Mouse (Mus musculus): Measurements from ENCODE around the gene Aspm. TPM values are rescaled to one million over a fixed set of nuclear protein-coding genes. Genes with fewer than 3 reads are reported as not detected.
"Not testable (repeated sequence)": the region's sequence is repeated elsewhere in the genome, so short reads cannot be mapped to it uniquely, and the experiment has no call there.

The Aspm gene
- 23.7 and 24.1 TPM in 2 replicates for polyA plus RNA-seq (2014; fragmentation: Nextera tagmentation; extraction: Ambion mirVana)

DNA sequence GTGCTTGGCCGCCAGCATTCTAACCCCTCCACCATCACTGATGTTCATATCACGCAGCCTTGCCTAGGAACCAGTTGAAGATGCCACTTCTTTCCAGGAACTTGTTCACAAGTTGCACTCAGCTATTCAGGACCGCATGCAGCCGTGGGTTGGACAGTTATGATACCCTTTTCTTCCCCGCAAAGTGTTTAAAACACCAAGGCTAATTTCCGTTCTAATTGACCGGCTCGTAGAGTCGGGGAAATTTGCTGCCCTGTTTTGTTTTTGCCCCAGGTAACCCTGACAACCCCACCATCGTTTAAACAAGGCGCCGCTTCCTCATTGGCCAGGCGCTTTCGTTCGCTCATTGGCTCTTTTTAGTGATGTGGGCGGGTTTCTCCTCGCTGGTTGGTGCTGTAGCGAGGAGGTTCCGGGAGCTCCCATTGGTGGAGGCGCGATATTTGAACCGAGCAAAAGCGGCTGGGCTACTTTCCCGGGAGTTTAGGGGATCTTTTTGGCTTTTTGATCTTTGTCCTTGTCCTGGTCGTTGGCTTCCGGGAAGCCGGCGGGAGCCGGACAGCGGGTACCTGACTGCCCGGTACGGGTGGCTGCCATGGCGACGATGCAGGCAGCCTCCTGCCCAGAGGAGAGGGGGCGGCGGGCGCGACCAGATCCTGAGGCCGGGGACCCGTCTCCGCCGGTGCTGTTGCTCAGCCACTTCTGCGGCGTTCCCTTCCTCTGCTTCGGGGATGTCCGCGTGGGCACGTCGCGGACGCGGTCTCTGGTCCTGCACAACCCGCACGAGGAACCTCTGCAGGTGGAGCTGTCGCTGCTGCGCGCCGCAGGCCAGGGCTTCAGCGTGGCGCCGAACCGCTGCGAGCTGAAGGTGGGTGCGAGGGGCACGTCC is at the start of gene Aspm:
Gene Aspm (plus strand): TSS at position 433 of the 886 bp plus-strand sequence.
- Histone ChIP-seq H3K27me3 (ENCODE audit: control insufficient read depth, insufficient read depth, low read length) (no peaks in the 10 kb centered on the region), H3K9ac (ENCODE audit: low read length) (peak within 1 kb of the TSS; percentile 82), H3K27ac (ENCODE audit: low read depth, low read length) (no peak within 1 kb of the TSS), H3K4me1 (ENCODE audit: control insufficient read depth, insufficient read depth, low read length) (peaks cover 7% of the 10 kb centered on the region; the same call in 1 of the 2 replicates), H3K36me3 (ENCODE audit: control insufficient read depth, insufficient read depth, low read length) (no peaks in the 10 kb centered on the region; the same call in 1 of the 2 replicates), H3K4me3 (ENCODE audit: low read depth, low read length) (peak within 1 kb of the TSS; percentile 73), H3K9me3 (ENCODE audit: control insufficient read depth, low read length) (no peaks in the 10 kb centered on the region), H3K4me2 (ENCODE audit: low read depth) (peak within 1 kb of the TSS; percentile 74)
- ATAC-seq (ENCODE audit: insufficient read depth, low FRiP score, low TSS enrichment) (peak; percentile 99), DNase-seq (ENCODE audit: low spot score) (peak; percentile 91)
- WGBS = under 1% methylated on average over 65 of the region's 65 CpGs

DNA sequence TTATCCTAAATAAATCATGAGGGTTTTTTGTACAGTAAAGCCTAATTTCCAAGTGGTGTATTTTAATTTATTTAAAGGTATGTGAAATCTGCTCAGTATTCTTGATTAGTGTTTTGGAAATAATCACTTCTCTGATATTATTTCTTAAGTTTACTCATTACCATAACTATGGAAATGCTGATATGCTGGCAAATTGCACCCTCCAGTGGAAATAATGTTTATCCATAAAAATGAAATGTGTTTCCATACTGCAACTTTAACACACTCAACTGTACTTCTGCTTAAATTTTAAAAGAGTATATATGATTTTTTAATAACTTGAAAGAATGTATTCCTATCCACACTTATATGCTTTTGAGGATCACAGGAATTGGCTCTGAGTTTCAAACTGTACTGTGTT is 48.8 kb upstream of the Aspm start:
- Histone ChIP-seq H3K4me3 (ENCODE audit: low read depth, low read length) (no peak overlapping the region), H3K36me3 (ENCODE audit: control insufficient read depth, insufficient read depth, low read length) (no peaks in the 10 kb centered on the region), H3K4me1 (ENCODE audit: control insufficient read depth, insufficient read depth, low read length) (no peaks in the 10 kb centered on the region), H3K9ac (ENCODE audit: low read length) (no peak overlapping the region), H3K27ac (ENCODE audit: low read depth, low read length) (no peak overlapping the region), H3K9me3 (ENCODE audit: control insufficient read depth, low read length) (no peaks in the 10 kb centered on the region), H3K27me3 (ENCODE audit: control insufficient read depth, insufficient read depth, low read length) (no peaks in the 10 kb centered on the region), H3K4me2 (ENCODE audit: low read depth) (no peak overlapping the region)
- DNase-seq (ENCODE audit: low spot score) (no peak), ATAC-seq (ENCODE audit: insufficient read depth, low FRiP score, low TSS enrichment) (no peak)

DNA sequence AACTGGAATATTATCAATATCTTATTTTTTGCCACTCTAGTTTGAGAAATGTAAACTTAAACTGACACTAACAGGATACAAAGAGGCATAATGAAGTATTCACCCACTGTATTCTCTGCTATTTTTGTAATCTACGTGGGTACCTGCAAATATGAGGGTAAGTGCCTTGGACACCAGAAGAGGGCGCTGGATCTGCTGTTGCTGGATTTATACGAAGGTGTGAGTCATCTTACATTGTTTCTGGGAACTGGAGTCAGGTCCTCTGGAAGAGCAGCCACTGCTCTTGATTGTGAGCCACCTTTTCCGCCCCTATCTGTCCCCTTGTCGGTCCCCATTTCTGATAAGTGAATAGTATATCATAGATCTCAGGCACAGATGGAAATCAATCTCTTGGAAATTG is 46.9 kb upstream of the Aspm start:
- Histone ChIP-seq H3K4me1 (ENCODE audit: control insufficient read depth, insufficient read depth, low read length) (no peaks in the 10 kb centered on the region), H3K4me2 (ENCODE audit: low read depth) (no peak overlapping the region), H3K27ac (ENCODE audit: low read depth, low read length) (no peak overlapping the region), H3K9ac (ENCODE audit: low read length) (no peak overlapping the region), H3K9me3 (ENCODE audit: control insufficient read depth, low read length) (no peaks in the 10 kb centered on the region), H3K27me3 (ENCODE audit: control insufficient read depth, insufficient read depth, low read length) (no peaks in the 10 kb centered on the region), H3K36me3 (ENCODE audit: control insufficient read depth, insufficient read depth, low read length) (no peaks in the 10 kb centered on the region), H3K4me3 (ENCODE audit: low read depth, low read length) (no peak overlapping the region)
- WGBS = 57% methylated on average over 5 of the region's 5 CpGs
- DNase-seq (ENCODE audit: low spot score) = no peak
- no peak for ATAC-seq (ENCODE audit: insufficient read depth, low FRiP score, low TSS enrichment)

DNA sequence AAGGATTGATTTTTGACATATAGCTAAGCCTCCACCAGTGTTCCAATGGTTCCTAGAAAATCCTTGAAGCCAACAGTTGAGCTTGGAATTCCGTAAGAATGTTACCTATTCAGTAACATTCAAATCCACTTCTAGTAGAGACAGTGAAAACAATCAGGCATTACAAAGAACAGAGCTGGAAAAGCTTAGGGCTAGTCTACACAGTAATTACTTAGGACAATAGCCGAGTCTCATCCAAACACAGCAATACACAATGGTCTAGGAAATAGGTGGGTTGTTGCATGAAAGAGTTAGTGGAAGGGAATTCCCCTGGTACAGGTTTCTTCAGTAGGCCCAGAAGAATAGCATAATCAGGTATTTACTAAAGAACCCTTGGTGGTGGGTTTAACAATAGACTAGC is 42.2 kb upstream of the Aspm start:
- H3K9me3 ChIP-seq (ENCODE audit: control insufficient read depth, low read length); H3K4me3 ChIP-seq (ENCODE audit: low read depth, low read length); H3K27me3 ChIP-seq (ENCODE audit: control insufficient read depth, insufficient read depth, low read length); H3K27ac ChIP-seq (ENCODE audit: low read depth, low read length); H3K36me3 ChIP-seq (ENCODE audit: control insufficient read depth, insufficient read depth, low read length); H3K4me1 ChIP-seq (ENCODE audit: control insufficient read depth, insufficient read depth, low read length); ATAC-seq (ENCODE audit: insufficient read depth, low FRiP score, low TSS enrichment); H3K9ac ChIP-seq (ENCODE audit: low read length); H3K4me2 ChIP-seq (ENCODE audit: low read depth); DNase-seq (ENCODE audit: low spot score): not testable (repeated sequence)
- 92% methylated on average over 2 of the region's 2 CpGs for WGBS

DNA sequence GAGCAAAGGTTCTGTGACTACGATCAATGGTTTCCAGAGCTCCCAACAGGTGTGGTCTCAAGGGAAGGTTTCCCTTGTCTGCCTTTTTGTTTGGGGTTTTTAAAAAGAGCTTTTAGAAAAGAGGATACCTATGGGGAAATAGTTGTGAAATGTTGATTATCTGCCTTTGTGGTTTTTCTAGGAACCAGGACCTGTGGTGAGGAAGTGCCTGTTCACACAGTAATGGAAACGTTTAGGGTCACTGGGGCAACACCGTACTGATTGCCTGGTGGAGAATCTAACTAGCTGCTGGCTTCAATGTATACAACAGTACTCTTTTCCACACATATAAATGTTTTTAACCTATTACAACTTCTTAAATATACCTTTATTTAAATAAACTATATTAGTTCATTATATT is 41.1 kb upstream of the Aspm start:
- no peak overlapping the region for H3K4me2 ChIP-seq (ENCODE audit: low read depth)
- no peaks in the 10 kb centered on the region for H3K4me1 ChIP-seq (ENCODE audit: control insufficient read depth, insufficient read depth, low read length)
- WGBS = 86% methylated on average over 3 of the region's 3 CpGs

DNA sequence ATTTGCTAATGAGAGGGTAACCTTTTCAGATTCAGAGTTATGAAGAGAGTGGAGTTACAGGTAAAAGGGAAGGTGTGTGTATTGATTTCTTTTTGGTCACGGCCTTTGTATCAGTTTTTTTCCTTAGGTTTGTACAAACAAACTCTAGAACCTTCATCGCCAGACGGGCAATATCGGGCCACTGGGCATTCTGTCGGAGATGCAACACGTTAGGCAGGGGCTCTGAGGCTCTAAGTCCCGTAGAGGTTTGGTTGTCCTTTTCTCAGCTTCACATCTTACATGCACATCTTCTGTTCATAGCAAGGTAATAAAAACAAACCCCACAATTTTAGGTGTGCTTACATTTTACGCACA is 33.1 kb upstream of the Aspm start:
- Histone ChIP-seq H3K4me3 (ENCODE audit: low read depth, low read length) (peak overlapping the region; percentile 88), H3K4me2 (ENCODE audit: low read depth) (peak overlapping the region; percentile 81), H3K4me1 (ENCODE audit: control insufficient read depth, insufficient read depth, low read length) (peaks cover 21% of the 10 kb centered on the region), H3K36me3 (ENCODE audit: control insufficient read depth, insufficient read depth, low read length) (no peaks in the 10 kb centered on the region), H3K9me3 (ENCODE audit: control insufficient read depth, low read length) (no peaks in the 10 kb centered on the region), H3K27me3 (ENCODE audit: control insufficient read depth, insufficient read depth, low read length) (no peaks in the 10 kb centered on the region), H3K27ac (ENCODE audit: low read depth, low read length) (no peak overlapping the region), H3K9ac (ENCODE audit: low read length) (peak overlapping the region; percentile 96)
- DNase-seq (ENCODE audit: low spot score) (no peak), ATAC-seq (ENCODE audit: insufficient read depth, low FRiP score, low TSS enrichment) (no peak; the same call in 1 of the 2 replicates)
- WGBS = 4% methylated on average over 8 of the region's 8 CpGs

More for the DNA sequence above, 41.1 kb upstream of the Aspm start:
- H3K4me3 ChIP-seq (ENCODE audit: low read depth, low read length) = no peak overlapping the region
- H3K9ac ChIP-seq (ENCODE audit: low read length) = no peak overlapping the region
- ATAC-seq (ENCODE audit: insufficient read depth, low FRiP score, low TSS enrichment) (no peak), DNase-seq (ENCODE audit: low spot score) (no peak)
- H3K27ac ChIP-seq (ENCODE audit: low read depth, low read length) = no peak overlapping the region
- H3K9me3 ChIP-seq (ENCODE audit: control insufficient read depth, low read length) = no peaks in the 10 kb centered on the region
- no peaks in the 10 kb centered on the region for H3K36me3 ChIP-seq (ENCODE audit: control insufficient read depth, insufficient read depth, low read length)
- no peaks in the 10 kb centered on the region for H3K27me3 ChIP-seq (ENCODE audit: control insufficient read depth, insufficient read depth, low read length)

DNA sequence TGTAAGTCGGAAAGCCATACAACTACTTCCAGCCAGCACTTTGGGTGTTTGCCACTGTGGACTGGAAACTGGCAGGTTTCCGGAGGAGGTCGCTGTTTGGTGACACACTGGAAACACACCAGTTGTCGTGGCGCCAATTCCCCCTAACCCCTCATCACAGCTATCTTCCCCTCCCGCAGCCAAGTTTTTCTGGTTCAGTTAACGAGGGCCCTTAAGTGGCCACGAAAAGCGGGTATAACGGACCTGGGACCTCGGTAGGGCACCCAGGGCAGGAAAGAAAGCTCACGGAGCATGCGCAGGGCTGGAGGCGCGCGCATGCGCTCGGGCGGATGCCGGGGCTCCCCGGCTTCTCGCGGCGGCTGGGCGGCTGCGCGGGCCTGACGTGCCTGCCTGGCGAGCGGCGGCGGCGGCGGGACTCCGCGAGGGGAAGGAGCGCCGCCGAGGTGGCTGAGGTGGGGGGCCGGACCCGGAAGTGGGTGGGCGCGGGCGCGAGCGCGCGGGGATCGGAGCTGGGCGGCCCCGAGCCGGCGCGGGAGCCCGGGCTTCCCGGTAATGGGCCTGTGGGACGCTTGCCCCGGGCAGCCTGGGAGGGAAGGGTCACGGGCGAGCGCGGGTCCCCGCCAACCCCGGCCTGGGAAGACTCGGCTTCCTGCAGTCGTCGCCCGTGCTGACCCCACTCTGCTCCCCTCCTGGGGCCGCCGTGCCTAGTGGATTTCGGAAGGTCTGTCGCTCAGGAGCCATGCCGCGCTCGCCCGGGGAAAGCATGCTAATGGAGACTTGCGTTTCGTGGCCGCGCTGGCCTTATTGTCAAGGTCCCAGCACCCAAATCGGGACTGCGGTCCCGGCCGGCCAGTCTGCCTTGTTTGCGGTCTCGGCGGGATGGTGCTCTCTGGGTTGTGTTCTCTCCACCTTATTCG is 32.4 kb upstream of the Aspm start, which contains the start of gene Zbtb41:
Gene Zbtb41 (plus strand): TSS at position 414 of the 917 bp plus-strand sequence.
- Histone ChIP-seq H3K27ac (ENCODE audit: low read depth, low read length) (peak within 1 kb of the TSS; percentile 90), H3K27me3 (ENCODE audit: control insufficient read depth, insufficient read depth, low read length) (no peaks in the 10 kb centered on the region), H3K9ac (ENCODE audit: low read length) (peak within 1 kb of the TSS; percentile 96), H3K36me3 (ENCODE audit: control insufficient read depth, insufficient read depth, low read length) (no peaks in the 10 kb centered on the region), H3K4me1 (ENCODE audit: control insufficient read depth, insufficient read depth, low read length) (peaks cover 24% of the 10 kb centered on the region), H3K9me3 (ENCODE audit: control insufficient read depth, low read length) (no peaks in the 10 kb centered on the region), H3K4me3 (ENCODE audit: low read depth, low read length) (peak within 1 kb of the TSS; percentile 88), H3K4me2 (ENCODE audit: low read depth) (peak within 1 kb of the TSS; percentile 81)
- DNase-seq (ENCODE audit: low spot score) (peak; percentile 95), ATAC-seq (ENCODE audit: insufficient read depth, low FRiP score, low TSS enrichment) (peak; percentile 94)
- under 1% methylated on average over 82 of the region's 88 CpGs for WGBS

DNA sequence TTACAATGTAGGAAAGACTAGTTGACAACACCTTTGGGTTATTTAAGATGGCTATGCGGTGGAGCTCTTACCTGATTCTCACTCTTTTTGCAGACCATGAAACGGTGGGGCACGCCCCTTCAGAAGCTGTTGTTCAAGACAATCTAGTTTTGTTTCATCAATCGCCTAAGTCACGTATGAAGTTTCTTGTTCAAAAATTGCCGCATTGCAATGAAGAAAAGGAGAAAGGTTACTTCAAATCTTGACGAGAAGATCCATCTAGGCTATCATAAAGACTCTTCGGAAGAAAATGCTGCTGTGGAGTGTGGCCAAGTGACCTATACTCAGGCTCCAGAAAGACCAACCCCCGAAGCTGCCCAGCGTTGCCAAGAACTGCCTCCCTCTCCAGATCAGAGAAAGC is 31.6 kb upstream of the Aspm start:
- H3K9ac ChIP-seq (ENCODE audit: low read length) = peak overlapping the region; percentile 96
- no peaks in the 10 kb centered on the region for H3K9me3 ChIP-seq (ENCODE audit: control insufficient read depth, low read length)
- DNase-seq (ENCODE audit: low spot score) = no peak
- peak overlapping the region; percentile 90; the same call in 1 of the 2 replicates for H3K27ac ChIP-seq (ENCODE audit: low read depth, low read length)
- H3K4me3 ChIP-seq (ENCODE audit: low read depth, low read length) = peak overlapping the region; percentile 88
- no peak for ATAC-seq (ENCODE audit: insufficient read depth, low FRiP score, low TSS enrichment)
- peak overlapping the region; percentile 81 for H3K4me2 ChIP-seq (ENCODE audit: low read depth)
- 34% methylated on average over 10 of the region's 10 CpGs for WGBS
- peaks cover 24% of the 10 kb centered on the region for H3K4me1 ChIP-seq (ENCODE audit: control insufficient read depth, insufficient read depth, low read length)
- no peaks in the 10 kb centered on the region for H3K36me3 ChIP-seq (ENCODE audit: control insufficient read depth, insufficient read depth, low read length)
- H3K27me3 ChIP-seq (ENCODE audit: control insufficient read depth, insufficient read depth, low read length) = no peaks in the 10 kb centered on the region

Data from neural tube, embryonic 11.5 days (tissue).